Mouse (Mus musculus): ENCODE results near the gene Chd1. TPM values are rescaled to one million over a fixed set of nuclear protein-coding genes. Genes with fewer than 3 reads are reported as not detected.
A peak's percentile ranks its signal among the peaks of the same experiment; 100 is the strongest.
"Not testable (repeated sequence)": the region's sequence is repeated elsewhere in the genome, so short reads cannot be mapped to it uniquely, and the experiment has no call there.

Chd1 gene
- total RNA-seq (2021), result 10 to 100 TPM; 16.2 to 21.9 TPM
- long read RNA-seq, experiment 1, full-length matches to known transcripts, result 14 of 28 reads
- long read RNA-seq, experiment 1, partial matches to known transcripts, result 2 of 28 reads
- long read RNA-seq, experiment 1, other reads (novel, unspliced or antisense), result 12 of 28 reads
- long read RNA-seq, experiment 2, full-length matches to known transcripts, result 7 of 19 reads
- long read RNA-seq, experiment 2, partial matches to known transcripts, result 4 of 19 reads
- long read RNA-seq, experiment 2, other reads (novel, unspliced or antisense), result 8 of 19 reads

GRCm38 (mm10) chr17:15704475-15705300 lies at the start of gene Chd1:
Chd1 (plus strand) TSS chr17:15704967.
- DNase-seq, result peak; percentile 91

- peak; percentile 8 for DNase-seq
Measured at GRCm38 (mm10) chr17:15656881-15657607, 47.7 kb upstream of the Chd1 start.

GRCm38 (mm10) chr17:15672870-15673269 lies 31.9 kb upstream of the Chd1 start:
- no peak for DNase-seq

- DNase-seq, result no peak
Measured at GRCm38 (mm10) chr17:15677970-15678645, 26.7 kb upstream of the Chd1 start.

- DNase-seq, result no peak
Measured at GRCm38 (mm10) chr17:15679966-15680630, 24.7 kb upstream of the Chd1 start.

GRCm38 (mm10) chr17:15680661-15681060 lies 24.1 kb upstream of the Chd1 start:
- no peak for DNase-seq

GRCm38 (mm10) chr17:15686396-15686795 lies 18.4 kb upstream of the Chd1 start:
- DNase-seq, result no peak

GRCm38 (mm10) chr17:15690304-15690703 lies 14.5 kb upstream of the Chd1 start:
- no peak for DNase-seq

- DNase-seq, result no peak
Measured at GRCm38 (mm10) chr17:15695566-15695965, 9.2 kb upstream of the Chd1 start.

- DNase-seq, result no peak
Measured at GRCm38 (mm10) chr17:15698956-15699355, 5.8 kb upstream of the Chd1 start.

- no peak for DNase-seq
Measured at GRCm38 (mm10) chr17:15701505-15701904, 3.3 kb upstream of the Chd1 start.

GRCm38 (mm10) chr17:15704158-15704474 lies 651 bp upstream of the Chd1 start:
- no peak for DNase-seq

- DNase-seq, result peak; percentile 57
Measured at GRCm38 (mm10) chr17:15705303-15706284, 827 bp downstream of the Chd1 start.

- no peak for DNase-seq
Measured at GRCm38 (mm10) chr17:15714507-15714906, 9.7 kb downstream of the Chd1 start.

GRCm38 (mm10) chr17:15715013-15715902 lies 10.5 kb downstream of the Chd1 start:
- DNase-seq, result peak; percentile 20

GRCm38 (mm10) chr17:15715940-15716339 lies 11.2 kb downstream of the Chd1 start:
- no peak for DNase-seq

- DNase-seq, result no peak
Measured at GRCm38 (mm10) chr17:15720841-15721240, 16.1 kb downstream of the Chd1 start.

GRCm38 (mm10) chr17:15723291-15723690 lies 18.5 kb downstream of the Chd1 start:
- DNase-seq, result no peak

- DNase-seq, result not testable (repeated sequence)
Measured at GRCm38 (mm10) chr17:15723866-15724475, 19.2 kb downstream of the Chd1 start.

Data from gastrocnemius, postnatal 10 days (tissue).